Mouse (Mus musculus): ENCODE data around the gene Gm49661. TPM values are rescaled to one million over a fixed set of nuclear protein-coding genes. Genes with fewer than 3 reads are reported as not detected.
A peak's percentile ranks its signal among the peaks of the same experiment; 100 is the strongest.

Gm49661 gene
- polyA plus RNA-seq, 1 experiment from 2014 or later, result not detected

DNA sequence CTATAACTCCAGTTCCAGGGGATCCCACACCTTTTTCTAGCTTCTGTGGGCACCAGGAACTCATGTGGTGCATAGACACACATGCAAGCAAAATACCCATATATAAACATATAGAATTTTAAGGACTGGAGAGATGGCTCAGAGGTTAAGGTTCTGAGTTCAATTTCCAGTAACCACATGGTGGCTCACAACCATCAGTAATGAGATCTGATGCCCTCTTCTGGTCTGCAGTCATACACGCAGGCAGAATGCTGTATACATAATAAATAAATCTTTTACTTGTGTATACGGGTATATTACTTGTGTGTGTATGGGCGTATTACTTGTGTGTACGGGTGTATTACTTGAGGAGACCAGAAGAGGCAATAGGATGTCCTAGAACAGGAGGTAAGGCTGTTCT lies 5.3 kb downstream of the Gm49661 start:
- ATAC-seq (ENCODE audit: low FRiP score, low TSS enrichment), result no peak
- WGBS, result 88% methylated on average over 4 of the region's 4 CpGs
- no peaks in the 10 kb centered on the region for H3K9me3 ChIP-seq (ENCODE audit: control insufficient read depth, low read length)
- peaks cover 10% of the 10 kb centered on the region for H3K36me3 ChIP-seq (ENCODE audit: control insufficient read depth, insufficient read depth, low read length)
- no peak overlapping the region for H3K9ac ChIP-seq (ENCODE audit: low read depth, low read length)
- H3K27ac ChIP-seq (ENCODE audit: low read depth, low read length), result no peak overlapping the region
- no peaks in the 10 kb centered on the region for H3K27me3 ChIP-seq (ENCODE audit: control insufficient read depth, insufficient read depth, low read length)
- peaks cover 19% of the 10 kb centered on the region for H3K4me1 ChIP-seq (ENCODE audit: control insufficient read depth, insufficient read depth, low read length)
- no peak overlapping the region for H3K4me3 ChIP-seq (ENCODE audit: low read length)
- no peak overlapping the region for H3K4me2 ChIP-seq (replicated peaks; ENCODE audit: low read depth, low read length)

DNA sequence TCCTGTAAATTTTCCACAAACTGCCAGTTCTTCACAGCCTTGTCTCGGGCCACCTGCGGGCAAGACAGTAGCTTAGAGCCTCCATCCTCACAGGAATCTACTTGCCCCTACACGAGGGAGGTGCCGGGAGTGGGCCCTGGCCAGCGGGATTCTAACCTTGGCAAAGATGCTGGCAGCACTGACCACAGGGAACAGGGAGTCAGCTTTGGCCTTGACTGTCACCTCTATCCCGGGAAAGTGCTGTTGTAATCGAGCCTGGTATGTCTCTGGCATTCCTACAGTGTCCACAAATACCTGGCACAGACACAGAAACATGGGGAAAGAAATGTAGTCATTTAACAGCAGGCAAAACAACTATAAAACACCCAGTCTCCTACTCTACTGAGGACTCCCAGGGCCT lies 9.4 kb downstream of the Gm49661 start:
- WGBS, result 93% methylated on average over 7 of the region's 7 CpGs
- no peak for ATAC-seq (ENCODE audit: low FRiP score, low TSS enrichment)
- Histone ChIP-seq H3K4me3 (ENCODE audit: low read length) (no peak overlapping the region), H3K4me2 (replicated peaks; ENCODE audit: low read depth, low read length) (no peak overlapping the region), H3K4me1 (ENCODE audit: control insufficient read depth, insufficient read depth, low read length) (peaks cover 1% of the 10 kb centered on the region), H3K27ac (ENCODE audit: low read depth, low read length) (no peak overlapping the region), H3K27me3 (ENCODE audit: control insufficient read depth, insufficient read depth, low read length) (no peaks in the 10 kb centered on the region), H3K9ac (ENCODE audit: low read depth, low read length) (no peak overlapping the region), H3K36me3 (ENCODE audit: control insufficient read depth, insufficient read depth, low read length) (peaks cover 20% of the 10 kb centered on the region), H3K9me3 (ENCODE audit: control insufficient read depth, low read length) (no peaks in the 10 kb centered on the region)

DNA sequence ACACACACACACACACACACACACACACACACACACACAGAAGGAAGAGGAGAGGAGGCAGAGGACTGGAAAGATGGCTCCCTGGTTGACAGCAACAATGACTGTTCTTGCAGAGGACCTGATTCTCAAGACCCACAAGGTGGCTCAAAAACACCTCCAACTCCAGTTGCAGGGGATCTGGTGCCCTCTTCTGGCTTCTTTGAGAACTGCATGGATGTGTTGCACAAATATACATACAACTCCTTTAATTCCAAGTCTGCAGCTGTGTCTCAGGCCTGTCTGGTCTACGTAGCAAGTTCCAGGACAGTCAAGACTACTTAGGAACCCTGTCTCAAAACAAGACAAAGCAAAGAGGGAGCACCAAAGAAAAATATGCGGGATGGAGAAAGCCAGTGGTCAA lies 12.5 kb downstream of the Gm49661 start:
- H3K4me2 ChIP-seq (replicated peaks; ENCODE audit: low read depth, low read length), result no peak overlapping the region
- H3K27me3 ChIP-seq (ENCODE audit: control insufficient read depth, insufficient read depth, low read length), result peaks cover 14% of the 10 kb centered on the region
- H3K4me3 ChIP-seq (ENCODE audit: low read length), result no peak overlapping the region
- H3K4me1 ChIP-seq (ENCODE audit: control insufficient read depth, insufficient read depth, low read length), result no peaks in the 10 kb centered on the region
- no peak overlapping the region for H3K9ac ChIP-seq (ENCODE audit: low read depth, low read length)
- no peak overlapping the region for H3K27ac ChIP-seq (ENCODE audit: low read depth, low read length)
- WGBS, result 51% methylated on average over 2 of the region's 2 CpGs
- ATAC-seq (ENCODE audit: low FRiP score, low TSS enrichment), result no peak
- peaks cover 18% of the 10 kb centered on the region for H3K36me3 ChIP-seq (ENCODE audit: control insufficient read depth, insufficient read depth, low read length)
- no peaks in the 10 kb centered on the region for H3K9me3 ChIP-seq (ENCODE audit: control insufficient read depth, low read length)

DNA sequence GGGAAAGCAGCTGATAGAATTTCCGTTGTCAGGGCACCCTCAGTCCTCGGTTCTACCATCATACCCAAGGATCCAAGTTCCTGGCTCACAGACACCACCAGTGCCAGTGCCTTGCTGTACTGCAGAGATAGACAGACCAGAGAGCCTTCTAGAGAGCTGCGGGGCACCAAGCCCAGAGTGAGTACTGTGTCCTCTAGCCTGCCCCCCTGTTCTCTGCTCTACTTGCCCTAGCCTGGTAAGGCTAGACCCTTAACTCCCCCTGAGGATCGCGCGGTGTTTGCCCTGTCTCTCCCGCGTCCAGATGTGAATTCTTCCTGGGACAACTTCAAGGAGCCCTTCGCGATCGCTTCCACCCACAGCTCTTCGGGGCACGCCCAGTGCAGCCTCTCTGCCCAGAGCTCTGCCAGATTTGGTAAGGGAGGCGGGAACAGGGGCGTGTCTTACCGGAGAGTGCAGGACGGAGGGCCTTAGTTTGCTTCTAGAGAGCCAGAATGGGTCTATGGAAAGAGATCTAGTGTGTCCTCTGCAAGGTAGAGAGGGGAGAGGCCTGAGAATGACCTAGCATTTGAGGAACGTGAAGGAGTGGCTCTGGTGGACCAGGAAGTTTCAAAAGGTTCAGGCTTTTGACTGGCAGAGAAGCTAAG lies 16.5 kb downstream of the Gm49661 start:
- H3K4me2 ChIP-seq (replicated peaks; ENCODE audit: low read depth, low read length), result no peak overlapping the region

DNA sequence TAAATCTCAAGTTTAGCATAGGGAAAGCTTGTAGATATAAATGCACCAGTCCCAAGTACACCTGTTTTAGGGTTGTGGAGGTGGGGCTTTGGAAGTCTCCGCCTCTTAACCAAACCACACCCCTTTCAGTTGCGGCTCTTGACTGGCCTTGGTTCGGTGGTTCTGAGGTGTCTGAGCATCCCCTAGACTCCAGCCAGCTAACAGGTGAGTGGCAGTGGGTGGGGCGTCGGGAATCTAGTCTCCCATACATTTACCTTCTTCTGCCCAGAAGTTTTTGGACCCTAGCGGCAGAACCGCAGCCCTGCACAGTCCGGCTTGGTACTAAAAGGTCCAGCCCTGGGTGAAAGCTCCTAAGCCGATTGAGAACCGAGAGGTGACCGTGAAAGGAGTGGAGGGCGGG lies 19.5 kb downstream of the Gm49661 start:
- Histone ChIP-seq H3K4me3 (ENCODE audit: low read length) (no peak overlapping the region), H3K27me3 (ENCODE audit: control insufficient read depth, insufficient read depth, low read length) (peaks cover 68% of the 10 kb centered on the region), H3K4me1 (ENCODE audit: control insufficient read depth, insufficient read depth, low read length) (peaks cover 7% of the 10 kb centered on the region; the same call in 1 of the 2 replicates), H3K9me3 (ENCODE audit: control insufficient read depth, low read length) (no peaks in the 10 kb centered on the region), H3K9ac (ENCODE audit: low read depth, low read length) (no peak overlapping the region), H3K27ac (ENCODE audit: low read depth, low read length) (no peak overlapping the region), H3K4me2 (replicated peaks; ENCODE audit: low read depth, low read length) (no peak overlapping the region), H3K36me3 (ENCODE audit: control insufficient read depth, insufficient read depth, low read length) (no peaks in the 10 kb centered on the region)
- no peak for ATAC-seq (ENCODE audit: low FRiP score, low TSS enrichment)
- 20% methylated on average over 12 of the region's 12 CpGs for WGBS

More for the DNA sequence above, 16.5 kb downstream of the Gm49661 start:
- H3K27me3 ChIP-seq (ENCODE audit: control insufficient read depth, insufficient read depth, low read length), result peaks cover 41% of the 10 kb centered on the region
- no peaks in the 10 kb centered on the region for H3K4me1 ChIP-seq (ENCODE audit: control insufficient read depth, insufficient read depth, low read length)
- ATAC-seq (ENCODE audit: low FRiP score, low TSS enrichment), result no peak
- H3K4me3 ChIP-seq (ENCODE audit: low read length), result no peak overlapping the region
- no peak overlapping the region for H3K9ac ChIP-seq (ENCODE audit: low read depth, low read length)
- WGBS, result 8% methylated on average over 18 of the region's 18 CpGs
- H3K36me3 ChIP-seq (ENCODE audit: control insufficient read depth, insufficient read depth, low read length), result peaks cover 3% of the 10 kb centered on the region; the same call in 1 of the 2 replicates
- no peaks in the 10 kb centered on the region for H3K9me3 ChIP-seq (ENCODE audit: control insufficient read depth, low read length)
- H3K27ac ChIP-seq (ENCODE audit: low read depth, low read length), result no peak overlapping the region

DNA sequence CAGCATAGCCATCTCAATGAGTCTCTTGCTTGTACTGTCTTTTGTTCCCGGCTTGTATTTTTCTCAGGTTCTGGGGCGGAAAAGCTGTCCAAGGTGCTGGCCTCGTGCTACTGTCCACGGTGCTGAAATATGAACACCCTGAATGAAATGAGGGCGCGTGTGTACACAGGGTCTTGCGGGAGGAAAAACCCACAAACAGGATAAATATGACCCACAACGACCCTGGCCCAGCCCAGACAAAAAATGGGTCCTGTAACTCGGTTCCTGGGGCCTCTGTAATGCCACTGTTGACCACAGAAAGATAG lies 22.0 kb downstream of the Gm49661 start:
- Histone ChIP-seq H3K36me3 (ENCODE audit: control insufficient read depth, insufficient read depth, low read length) (no peaks in the 10 kb centered on the region), H3K9ac (ENCODE audit: low read depth, low read length) (no peak overlapping the region), H3K4me3 (ENCODE audit: low read length) (no peak overlapping the region), H3K27ac (ENCODE audit: low read depth, low read length) (no peak overlapping the region), H3K9me3 (ENCODE audit: control insufficient read depth, low read length) (no peaks in the 10 kb centered on the region), H3K4me1 (ENCODE audit: control insufficient read depth, insufficient read depth, low read length) (peaks cover 7% of the 10 kb centered on the region; the same call in 1 of the 2 replicates), H3K27me3 (ENCODE audit: control insufficient read depth, insufficient read depth, low read length) (peaks cover 79% of the 10 kb centered on the region), H3K4me2 (replicated peaks; ENCODE audit: low read depth, low read length) (no peak overlapping the region)
- 16% methylated on average over 9 of the region's 9 CpGs for WGBS
- ATAC-seq (ENCODE audit: low FRiP score, low TSS enrichment), result no peak

DNA sequence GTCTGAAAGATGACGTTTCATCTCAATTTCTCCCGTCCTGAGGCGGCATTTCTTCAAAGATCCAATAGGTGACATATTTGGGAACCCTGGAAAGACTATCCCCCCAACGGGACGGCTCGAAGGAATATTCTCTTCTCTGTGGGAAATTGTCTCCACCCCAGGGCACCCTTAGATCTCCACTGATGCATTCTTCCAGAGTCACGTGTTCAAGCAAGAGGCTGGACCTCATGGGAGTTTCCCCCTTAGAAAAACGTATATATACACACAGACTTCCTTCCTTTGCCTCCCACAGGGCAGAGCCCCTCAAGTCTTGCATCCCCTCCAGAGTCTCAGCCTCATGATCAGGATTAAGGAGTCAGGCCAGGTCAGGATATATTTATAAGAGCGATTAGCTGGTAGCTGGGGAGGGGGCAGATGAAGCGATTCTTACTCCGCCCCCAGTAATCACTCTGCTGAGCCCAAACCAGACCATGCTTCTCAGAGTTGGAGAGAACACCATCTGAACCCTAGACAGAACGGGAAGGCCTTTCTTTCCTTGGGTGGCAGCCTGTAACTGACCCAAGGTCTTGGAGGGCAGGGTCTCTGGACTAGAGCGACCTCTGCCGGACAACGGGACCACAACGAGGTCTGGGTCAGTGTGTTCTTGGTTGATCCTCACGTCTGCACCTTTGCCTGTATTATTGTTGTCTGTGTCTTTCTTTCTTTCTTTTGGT lies 22.5 kb downstream of the Gm49661 start, which contains the start of gene Rtbdn:
Gene Rtbdn, plus strand, starts transcription at position 464 of the 713 bp plus-strand sequence.
- Histone ChIP-seq H3K27me3 (ENCODE audit: control insufficient read depth, insufficient read depth, low read length) (peaks cover 74% of the 10 kb centered on the region), H3K9me3 (ENCODE audit: control insufficient read depth, low read length) (no peaks in the 10 kb centered on the region), H3K27ac (ENCODE audit: low read depth, low read length) (no peak within 1 kb of the TSS), H3K9ac (ENCODE audit: low read depth, low read length) (0 out of 2 replicates have a peak within 1 kb of the TSS, but pooled peaks have one; percentile 34), H3K4me1 (ENCODE audit: control insufficient read depth, insufficient read depth, low read length) (peaks cover 7% of the 10 kb centered on the region; the same call in 1 of the 2 replicates), H3K4me2 (replicated peaks; ENCODE audit: low read depth, low read length) (peak within 1 kb of the TSS; percentile 67), H3K36me3 (ENCODE audit: control insufficient read depth, insufficient read depth, low read length) (no peaks in the 10 kb centered on the region), H3K4me3 (ENCODE audit: low read length) (peak within 1 kb of the TSS; percentile 45)
- WGBS, result 9% methylated on average over 17 of the region's 17 CpGs
- ATAC-seq (ENCODE audit: low FRiP score, low TSS enrichment), result 0 out of 2 replicates have a peak, but pooled peaks have one; percentile 38

DNA sequence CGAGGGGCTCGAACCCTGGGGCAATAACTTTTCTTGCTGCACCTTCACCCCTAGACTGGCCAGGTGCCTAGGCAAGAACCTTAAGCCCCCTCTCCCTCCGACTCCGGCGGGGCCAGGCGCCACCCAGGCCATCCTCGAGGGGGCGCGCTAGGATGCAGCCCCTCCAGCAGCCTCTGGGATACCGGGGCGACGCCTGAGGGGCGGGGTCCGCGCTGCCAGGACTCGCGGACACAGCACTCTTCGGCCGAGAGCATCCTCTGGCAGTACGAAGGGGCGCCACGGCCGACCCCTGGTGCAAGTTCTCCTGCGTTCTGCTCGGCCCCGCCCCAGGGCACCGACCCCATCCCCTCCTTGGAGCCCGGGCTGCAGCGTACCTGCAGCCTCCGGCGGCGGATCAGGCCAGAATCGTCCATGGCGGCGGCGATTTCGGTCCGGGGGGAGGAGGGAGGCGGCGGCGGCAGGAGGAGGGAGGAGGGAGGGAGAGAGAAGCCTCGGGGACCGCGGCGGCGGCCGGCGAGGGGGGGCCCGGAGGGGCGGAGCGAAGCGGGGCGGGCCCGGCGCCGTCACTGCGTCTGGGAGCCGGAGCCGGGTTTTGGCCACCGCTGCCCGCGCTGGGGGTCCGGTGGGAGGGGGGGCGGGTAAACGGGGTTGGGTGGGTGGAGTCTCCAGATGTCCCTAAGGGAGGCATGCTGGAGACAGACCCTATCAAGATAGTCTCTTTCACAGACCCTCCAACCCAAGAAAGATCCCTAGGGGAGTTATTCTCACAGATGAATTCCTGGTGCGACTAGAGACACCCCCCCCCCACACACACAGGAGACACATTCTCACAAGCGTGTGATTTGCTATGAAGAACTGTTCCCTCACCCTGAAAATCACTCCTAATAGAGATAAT lies 23.4 kb downstream of the Gm49661 start:
- Histone ChIP-seq H3K27me3 (ENCODE audit: control insufficient read depth, insufficient read depth, low read length) (peaks cover 71% of the 10 kb centered on the region), H3K36me3 (ENCODE audit: control insufficient read depth, insufficient read depth, low read length) (no peaks in the 10 kb centered on the region), H3K4me1 (ENCODE audit: control insufficient read depth, insufficient read depth, low read length) (peaks cover 7% of the 10 kb centered on the region; the same call in 1 of the 2 replicates), H3K4me3 (ENCODE audit: low read length) (peak overlapping the region; percentile 45), H3K9me3 (ENCODE audit: control insufficient read depth, low read length) (no peaks in the 10 kb centered on the region), H3K9ac (ENCODE audit: low read depth, low read length) (0 out of 2 replicates have a peak overlapping the region, but pooled peaks have one; percentile 34), H3K4me2 (replicated peaks; ENCODE audit: low read depth, low read length) (peak overlapping the region; percentile 67), H3K27ac (ENCODE audit: low read depth, low read length) (no peak overlapping the region)
- ATAC-seq (ENCODE audit: low FRiP score, low TSS enrichment), result peak; percentile 33; the same call in 1 of the 2 replicates
- WGBS, result 1% methylated on average over 43 of the region's 67 CpGs
